Mouse (Mus musculus): ENCODE data around the gene Nr2e3.
"Not testable (repeated sequence)": the region's sequence is repeated elsewhere in the genome, so short reads cannot be mapped to it uniquely, and the experiment has no call there.

Gene Nr2e3

DNA sequence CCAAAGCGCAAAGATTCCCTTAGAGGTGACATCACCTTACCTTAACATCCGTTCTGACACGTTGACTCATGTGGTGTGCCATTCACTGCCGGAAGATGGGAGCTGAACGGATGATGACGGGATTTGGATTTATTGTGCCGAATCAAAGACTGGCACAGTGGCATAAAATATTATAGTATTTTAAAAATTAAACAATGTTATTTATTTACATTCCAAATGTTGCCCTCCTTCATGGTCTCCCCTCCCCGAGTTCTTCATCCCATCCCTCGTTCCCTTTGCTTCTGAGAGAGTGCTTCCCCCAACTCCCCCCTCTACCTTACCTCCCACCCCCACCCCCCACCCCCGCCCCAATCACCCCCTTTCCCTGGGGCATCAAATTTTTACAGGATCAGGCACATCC lies at the start of gene Nr2e3:
Gene Nr2e3, minus strand, starts transcription at position 101 of the 400 bp plus-strand sequence.
- DNase-seq (ENCODE audit: low read depth, low spot score) = no peak

DNA sequence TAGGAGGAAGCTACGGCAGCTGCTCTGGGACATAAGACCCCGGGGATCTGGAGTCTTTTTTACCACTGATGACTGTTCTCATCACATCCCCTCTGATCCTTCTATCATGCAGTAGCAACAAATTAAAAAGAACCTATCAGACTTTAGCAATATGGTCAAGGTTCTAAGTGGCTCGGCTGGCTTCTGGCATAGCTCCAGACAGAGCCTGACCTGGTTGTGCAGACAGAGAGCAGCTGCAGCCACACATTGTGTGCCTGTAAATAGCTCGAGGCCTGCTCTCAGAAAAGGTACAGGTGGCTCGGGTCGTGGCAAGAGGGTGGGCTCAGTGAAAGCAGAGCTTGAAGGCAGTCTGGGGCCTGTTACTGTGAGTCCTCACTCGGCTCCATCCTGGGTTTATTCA lies 48.5 kb upstream of the Nr2e3 start:
- DNase-seq (ENCODE audit: low read depth, low spot score) = no peak

DNA sequence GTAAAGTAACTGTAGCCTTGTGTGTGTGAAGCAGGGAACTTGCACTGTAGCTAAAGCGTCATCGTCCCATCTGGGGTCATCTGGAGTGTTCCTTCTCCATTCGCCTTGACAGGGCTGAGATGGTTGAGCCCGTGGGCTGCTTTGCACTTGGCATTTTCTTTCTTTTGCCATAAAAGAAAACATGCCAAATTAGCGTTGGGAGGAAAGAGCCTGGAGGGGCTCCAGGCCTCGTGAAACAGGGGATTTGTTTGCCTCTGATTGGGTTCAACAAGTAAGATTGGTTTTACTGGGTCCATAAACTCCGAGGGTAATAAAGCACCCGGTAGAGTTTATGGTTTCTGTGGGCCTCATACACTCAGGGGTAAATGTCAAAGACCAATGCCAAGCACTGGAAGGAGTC lies 41.9 kb upstream of the Nr2e3 start:
- peak; percentile 87 for DNase-seq (ENCODE audit: low read depth, low spot score)

DNA sequence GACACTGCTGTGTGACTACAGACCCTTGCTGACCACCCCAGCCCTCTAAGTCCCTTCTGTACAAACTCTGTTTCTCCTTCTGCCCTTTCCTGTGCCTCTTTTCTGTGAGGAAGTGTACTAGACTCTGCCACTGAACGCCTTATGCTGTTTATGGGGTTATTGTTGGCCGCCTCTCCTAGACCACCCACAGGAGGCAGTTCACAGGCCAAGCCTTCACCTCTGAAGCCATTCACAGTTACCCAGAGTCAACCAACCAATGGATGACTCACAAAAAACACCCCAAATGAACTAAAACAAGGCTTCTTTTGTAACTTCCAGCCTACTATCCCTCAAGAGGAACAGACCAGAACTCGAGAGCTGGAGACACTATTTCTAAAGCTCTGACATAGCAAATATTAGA lies 41.0 kb upstream of the Nr2e3 start:
- no peak for DNase-seq (ENCODE audit: low read depth, low spot score)

DNA sequence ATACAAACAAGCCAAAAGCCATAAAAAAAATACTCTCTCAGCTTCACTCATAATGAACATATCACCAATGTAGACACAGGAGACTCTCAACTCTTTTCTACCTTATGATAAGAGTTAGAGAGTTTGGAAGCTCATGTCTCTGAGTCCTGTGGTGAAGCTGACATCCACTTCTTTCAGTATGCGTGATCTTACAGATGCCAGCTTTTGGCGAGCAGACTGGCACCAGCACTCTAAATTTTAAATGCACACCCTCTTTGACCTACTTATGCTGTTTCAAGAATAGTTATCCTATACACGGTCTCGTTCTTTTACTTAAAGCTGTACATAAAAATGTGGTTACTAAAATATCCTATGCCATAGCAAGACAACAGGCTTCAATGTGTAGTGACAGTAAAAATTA lies 37.3 kb upstream of the Nr2e3 start:
- DNase-seq (ENCODE audit: low read depth, low spot score) = no peak

DNA sequence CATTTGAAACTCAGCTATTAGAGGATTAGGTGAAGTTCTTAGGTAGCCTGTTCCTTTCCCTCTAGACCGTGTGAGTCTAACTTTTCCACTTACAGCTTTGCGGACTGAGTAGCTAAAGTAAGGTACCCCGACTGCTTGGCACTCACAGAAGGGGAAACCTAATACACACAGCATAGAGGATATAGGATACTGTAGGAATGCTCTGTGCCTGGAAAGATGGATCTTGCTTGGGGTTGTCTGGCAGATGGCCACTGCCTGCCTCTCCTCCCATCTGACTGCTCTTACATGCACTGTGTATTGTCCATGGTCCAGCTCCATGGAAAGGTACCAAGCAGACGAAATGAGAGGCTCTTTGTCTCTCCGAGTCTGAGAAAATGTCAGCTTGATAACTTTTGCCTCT lies 30.9 kb upstream of the Nr2e3 start:
- no peak for DNase-seq (ENCODE audit: low read depth, low spot score)

DNA sequence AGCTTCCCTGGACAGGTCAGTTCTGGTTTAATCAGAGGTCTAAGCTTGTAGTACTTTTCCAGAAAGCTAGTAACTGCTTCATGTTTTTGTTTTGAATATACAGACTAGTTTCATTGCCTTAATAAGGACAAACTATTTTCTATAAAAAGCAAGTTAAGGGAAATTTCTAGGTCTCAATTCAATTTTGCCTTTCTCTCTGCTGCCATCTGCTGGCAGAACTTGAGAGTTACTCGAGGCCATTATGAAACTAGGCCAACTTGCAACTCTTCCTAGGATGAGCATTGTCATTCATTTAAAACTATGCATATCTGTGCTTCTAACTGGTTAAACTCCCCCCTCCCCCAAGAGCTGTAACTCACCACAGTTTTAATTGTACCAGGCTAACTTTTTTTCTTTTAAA lies 29.4 kb upstream of the Nr2e3 start:
- peak; percentile 66 for DNase-seq (ENCODE audit: low read depth, low spot score)

DNA sequence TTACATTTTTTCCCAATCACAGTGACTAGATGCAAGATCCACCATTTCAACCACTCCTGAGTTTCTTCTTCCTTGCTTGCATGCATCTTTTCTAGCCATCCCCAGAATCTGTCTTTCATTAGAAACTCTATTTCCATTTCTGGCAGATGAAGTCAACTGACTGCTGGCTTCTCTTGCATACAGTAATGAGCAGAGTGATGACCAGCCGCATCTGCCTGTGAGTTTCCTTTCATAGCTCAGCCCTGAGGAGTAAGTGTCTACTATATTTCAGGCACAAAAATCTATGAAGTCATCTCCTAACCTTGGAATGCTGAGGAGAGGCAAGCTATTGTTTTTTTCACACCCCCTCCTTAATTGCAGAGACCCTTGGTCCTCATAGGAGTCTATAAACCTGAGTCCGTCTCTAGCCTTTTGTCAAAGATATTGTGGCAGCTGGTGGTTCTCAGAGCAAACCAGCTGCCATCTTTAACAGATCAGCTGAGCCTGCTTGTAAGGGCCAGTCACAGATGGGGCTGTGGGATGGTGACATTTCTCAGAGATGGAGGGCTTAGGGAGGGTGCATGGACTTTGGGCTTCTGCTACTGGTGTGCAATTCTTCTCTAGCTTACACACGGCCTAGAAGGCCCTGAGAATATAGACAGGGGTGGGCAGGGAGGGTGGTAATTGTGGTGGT lies 25.6 kb upstream of the Nr2e3 start:
- DNase-seq (ENCODE audit: low read depth, low spot score) = no peak

DNA sequence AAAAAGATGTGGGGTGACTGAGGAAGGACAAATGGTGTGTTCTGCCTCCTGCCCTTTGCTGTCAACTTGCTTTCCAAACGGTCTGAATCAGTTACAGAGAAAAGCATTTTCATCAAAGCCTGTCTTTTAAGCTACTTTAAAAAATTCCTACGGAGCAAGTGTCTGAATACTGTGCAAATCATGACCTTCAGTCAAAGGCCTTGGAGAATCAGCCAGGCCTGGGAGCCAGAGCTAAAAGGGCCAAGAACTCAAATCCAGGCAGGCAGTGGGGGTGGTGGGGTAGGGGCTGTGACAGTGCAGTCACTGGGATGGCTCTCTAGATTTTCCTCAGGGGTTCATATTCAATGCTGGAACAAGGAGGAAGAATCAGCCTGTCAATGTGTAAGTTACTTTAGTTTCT lies 20.7 kb upstream of the Nr2e3 start:
- DNase-seq (ENCODE audit: low read depth, low spot score) = no peak

DNA sequence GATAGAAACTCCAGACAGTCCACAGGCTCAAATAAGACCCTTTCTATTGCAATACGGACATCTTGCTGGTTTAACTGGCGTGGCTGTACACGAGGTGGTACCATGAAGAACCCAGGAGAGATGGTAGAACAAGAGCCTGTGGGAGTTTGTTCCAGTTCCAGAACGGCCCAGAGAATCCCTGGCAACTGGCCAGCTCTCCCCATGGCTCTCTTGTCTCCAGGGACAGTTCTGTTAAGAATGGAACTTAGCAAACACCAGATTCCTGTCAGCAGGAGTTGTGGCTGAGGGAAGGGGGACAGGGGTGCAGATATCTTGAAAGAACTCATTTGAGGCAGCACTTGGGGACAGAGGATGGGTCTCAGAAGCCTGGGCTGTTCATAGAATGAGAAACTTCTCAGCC lies 10.8 kb upstream of the Nr2e3 start:
- no peak for DNase-seq (ENCODE audit: low read depth, low spot score)

DNA sequence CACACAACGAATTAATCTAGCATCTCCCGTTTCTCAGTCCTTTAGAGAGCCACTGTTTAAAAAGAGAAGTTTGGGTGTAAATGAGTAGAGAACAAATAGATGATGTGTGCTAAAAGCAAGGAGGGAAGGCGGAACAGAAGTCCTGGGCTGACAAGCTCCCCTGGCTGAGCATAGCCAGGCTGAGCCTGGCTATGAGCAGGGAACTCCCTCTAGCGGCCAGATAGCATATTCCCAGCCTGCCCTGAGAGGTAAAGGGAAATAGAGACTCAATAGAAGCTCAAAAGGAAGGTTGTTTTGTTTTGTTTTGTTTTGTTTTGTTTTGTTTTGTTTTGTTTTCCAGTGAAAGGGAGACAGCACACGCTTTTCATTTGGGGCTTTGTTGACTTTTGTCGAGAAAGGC lies 8.9 kb upstream of the Nr2e3 start:
- DNase-seq (ENCODE audit: low read depth, low spot score) = peak; percentile 76

DNA sequence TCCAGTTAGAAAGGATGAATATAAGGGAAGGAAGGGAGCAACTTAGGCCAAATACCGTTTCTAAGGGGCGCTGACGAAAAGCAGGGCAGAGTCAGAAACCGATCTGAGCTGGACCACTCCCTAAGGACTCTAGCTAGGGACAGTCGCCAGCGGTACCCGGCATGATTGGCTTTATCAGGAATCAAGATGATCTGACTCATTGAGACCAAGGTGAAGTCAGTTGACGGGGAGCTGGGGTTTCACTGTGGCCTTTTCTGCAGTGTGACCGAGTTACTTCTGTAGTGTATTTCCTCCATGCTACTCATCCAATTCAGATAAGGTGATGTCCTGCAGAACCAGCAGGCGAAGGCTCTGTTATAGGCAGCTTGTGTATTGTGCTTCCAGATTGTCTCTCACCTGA lies 4.6 kb upstream of the Nr2e3 start:
- no peak for DNase-seq (ENCODE audit: low read depth, low spot score)

DNA sequence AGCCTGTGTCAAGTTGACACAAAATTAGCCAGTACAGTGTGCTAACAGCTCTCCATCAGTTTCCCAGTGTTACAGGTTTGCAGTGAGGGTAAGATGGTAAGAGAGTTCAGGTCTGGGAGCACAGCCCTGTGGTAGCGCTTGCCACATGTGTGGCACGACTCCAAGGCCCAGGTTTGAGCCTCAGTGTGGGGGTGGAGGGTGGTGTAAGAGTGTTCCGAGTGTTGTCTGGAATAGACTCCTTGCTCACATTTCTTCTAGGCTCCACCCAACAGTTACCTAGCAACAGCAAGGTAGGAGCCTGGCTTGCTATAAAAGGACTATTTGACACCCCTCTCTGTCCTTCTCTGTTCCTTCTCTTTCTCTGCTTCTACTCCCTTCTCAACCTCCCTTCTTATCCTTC lies 3.9 kb upstream of the Nr2e3 start:
- no peak for DNase-seq (ENCODE audit: low read depth, low spot score)

DNA sequence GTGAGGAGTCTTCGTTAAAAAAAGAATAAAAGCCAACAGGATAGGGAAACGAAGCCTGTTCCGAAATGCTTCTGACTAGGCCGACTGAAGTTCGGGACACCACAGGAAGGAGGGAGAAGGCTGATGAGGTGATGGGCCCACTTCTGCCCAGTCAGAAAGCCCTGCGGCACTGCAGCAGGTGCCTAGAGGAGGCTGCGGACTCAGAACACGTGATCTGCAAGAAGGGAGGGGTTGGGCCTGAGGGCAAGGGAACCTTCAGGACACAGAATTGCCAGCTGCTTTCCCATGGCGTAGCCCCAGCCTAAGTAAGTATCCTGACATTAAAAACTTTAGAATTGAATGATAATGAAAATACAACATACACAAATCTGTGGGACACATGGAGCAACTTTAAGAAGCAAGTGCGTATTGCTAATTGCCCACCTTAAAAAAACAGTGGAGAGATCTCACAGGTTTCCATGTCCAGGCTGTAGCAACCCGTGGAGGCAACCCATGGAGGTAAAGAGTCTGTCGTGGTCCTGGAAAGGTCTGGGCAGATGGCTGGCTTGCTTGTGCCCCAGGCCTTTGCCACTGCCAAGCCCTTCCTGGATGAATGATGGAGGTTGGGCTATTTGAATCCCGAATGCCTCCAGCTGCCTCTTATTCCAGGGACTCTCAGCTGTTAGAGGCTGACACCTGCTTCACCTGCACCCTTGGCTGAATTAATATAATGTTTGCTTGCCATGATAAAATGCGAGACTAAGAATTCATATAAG lies 919 bp upstream of the Nr2e3 start:
- DNase-seq (ENCODE audit: low read depth, low spot score) = no peak

DNA sequence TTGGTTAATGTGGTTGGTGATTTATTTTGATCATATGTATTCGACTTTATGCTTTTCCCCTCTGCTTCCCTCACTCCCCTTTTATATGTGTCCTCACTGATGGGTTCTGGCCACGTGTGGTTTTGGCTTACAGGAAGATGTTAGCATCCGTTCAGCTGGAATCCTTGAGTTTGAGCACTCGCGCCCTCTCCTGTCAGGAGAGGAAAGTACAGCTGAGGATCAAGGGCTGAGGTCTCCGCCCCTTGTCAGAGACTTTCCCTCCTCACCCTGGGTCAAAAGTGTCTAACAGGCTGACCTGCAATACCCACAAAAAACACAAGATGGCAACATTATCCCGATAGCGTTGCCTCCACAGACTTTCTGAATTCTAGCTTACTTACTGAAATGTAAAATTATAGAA lies 1.2 kb downstream of the Nr2e3 start:
- peak; percentile 97 for DNase-seq (ENCODE audit: low read depth, low spot score)

DNA sequence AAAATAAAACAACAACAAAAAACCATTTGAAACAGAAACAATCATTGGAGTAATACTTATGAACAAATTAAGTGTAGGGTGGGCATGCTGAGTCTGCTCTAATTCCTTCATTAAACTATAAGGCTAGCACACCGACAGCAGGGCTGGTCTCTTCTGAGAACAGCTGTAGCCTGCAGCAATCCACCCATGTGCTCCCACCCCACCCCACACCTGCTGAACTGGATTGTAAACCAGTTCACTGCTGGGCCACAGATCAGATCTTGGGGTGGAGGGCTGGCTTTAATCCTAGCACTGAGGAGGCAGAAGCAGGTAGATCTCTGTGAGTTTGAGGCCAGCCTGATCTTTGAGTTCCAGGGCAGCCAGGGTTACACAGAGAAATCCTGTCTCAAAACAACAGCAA lies 2.3 kb downstream of the Nr2e3 start:
- DNase-seq (ENCODE audit: low read depth, low spot score) = not testable (repeated sequence)

DNA sequence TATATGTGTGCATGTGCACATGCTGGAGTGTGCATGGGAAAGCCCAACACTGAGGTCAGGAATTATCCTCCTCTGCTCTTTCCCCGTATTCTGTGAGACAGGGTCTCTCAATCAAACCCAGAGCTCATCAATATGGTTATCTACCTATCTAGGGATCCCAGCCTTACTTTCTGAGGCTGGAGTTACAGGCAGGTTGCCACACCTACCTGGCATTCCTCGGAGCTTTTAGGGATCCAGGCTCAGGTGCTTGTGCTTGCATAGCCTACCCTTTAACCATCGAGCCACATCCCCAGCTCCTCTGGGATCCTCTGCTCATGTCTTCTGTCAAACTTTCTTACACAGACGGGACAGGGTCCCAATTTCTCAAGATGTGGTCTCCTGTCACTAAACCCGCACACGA lies 4.0 kb downstream of the Nr2e3 start:
- DNase-seq (ENCODE audit: low read depth, low spot score) = no peak

DNA sequence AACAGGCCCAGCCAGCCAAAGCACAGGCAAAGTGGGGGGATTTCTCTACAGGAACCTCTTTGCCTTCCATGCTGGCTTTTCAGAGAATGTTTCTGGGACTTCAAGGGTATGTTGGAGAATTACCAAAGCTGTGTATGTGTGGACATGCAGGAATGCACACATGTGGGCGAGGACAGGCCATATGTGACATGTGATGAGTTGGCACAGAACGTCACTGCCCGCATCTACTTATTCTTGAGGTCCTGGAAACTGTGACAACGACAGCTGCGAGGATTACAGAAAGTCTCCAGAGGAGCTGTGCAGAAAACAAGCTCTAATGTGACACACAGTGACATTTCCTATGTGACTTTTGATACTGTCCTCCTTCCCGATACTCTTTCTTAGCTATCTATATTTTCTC lies 4.8 kb downstream of the Nr2e3 start:
- no peak for DNase-seq (ENCODE audit: low read depth, low spot score)

DNA sequence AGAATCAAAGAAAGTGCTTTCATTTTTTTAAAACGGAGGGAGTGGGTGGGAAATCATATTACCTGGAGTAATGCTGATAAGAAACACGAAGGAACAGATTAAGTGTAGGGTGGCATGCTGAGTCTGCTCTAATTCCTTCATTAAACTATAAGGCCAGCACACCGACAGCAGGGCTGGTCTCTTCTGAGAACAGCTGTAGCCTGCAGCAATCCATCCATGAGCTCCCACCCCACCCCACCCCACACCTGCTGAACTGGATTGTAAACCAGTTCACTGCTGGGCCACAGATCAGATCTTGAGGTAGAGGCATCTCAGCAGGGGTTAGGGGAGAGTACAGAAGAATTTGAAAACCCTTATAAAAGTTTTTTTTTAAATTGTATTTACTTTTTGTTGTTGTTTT lies 5.3 kb downstream of the Nr2e3 start:
- no peak for DNase-seq (ENCODE audit: low read depth, low spot score)

DNA sequence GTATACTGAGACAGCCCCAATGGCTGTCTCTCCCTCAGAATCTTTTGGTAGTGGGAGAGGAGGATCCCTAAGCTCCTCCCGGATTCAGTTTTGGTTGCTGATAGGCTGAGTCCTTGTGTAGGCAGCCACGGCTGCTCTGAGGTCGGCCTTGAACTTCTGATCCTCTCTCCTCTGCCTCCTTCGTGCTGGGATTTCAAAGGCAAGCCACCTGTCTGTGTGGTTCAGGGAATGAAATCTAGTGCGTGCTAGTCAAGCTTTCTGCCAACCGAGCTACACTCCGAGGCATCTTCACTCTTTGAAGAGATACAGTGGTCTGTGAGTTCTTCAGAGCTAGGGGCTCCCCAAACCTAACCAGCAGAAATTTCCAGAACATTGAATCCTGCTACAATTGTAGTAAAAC lies 6.9 kb downstream of the Nr2e3 start:
- no peak for DNase-seq (ENCODE audit: low read depth, low spot score)

DNA sequence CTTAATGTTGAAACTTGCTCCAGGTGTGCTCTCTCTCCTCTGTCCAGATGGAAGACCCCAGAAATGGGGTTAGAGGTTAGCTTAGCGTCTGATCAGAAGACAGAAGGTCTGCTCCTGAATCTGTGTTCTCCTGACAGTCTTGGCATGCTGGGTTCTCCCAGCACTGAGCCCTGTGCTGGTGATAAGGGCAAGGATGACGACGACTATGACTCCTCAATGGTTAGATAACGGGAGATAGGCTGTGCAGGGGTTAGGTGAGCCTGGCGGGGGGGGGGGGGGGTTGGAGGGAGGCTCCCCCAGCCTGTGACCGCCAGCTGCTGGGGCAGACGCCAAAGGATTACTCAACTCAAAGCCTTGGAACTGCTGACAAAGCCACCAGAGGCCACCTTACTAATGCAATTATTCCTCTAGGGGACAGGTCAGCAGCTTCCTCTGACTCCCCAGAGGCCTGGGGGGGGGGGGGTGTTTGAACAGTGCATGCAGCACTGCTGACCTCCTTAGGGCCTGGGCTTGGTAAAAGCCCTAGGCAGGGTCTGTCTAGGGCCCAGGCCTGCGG lies 7.9 kb downstream of the Nr2e3 start:
- DNase-seq (ENCODE audit: low read depth, low spot score) = no peak

DNA sequence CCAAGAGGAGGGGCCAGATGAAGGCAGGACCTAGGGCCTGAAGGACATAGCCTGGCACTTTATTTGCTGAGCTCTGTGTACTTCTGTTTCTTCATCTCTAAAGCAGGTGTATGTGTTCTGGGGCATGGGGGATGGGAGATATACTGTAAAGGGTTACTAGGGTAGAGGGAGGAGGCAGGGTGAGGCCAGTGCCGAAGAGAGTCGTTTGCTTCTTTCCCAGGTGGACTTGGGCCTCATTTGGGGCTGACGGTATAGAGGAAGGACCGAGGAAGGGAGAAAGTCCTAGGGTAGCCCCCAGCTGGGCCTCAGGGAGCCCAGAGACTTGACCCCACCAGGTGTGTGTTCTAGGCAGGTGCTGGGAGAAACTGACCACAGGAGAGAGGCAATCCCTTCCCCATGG lies 8.5 kb downstream of the Nr2e3 start:
- DNase-seq (ENCODE audit: low read depth, low spot score) = no peak

DNA sequence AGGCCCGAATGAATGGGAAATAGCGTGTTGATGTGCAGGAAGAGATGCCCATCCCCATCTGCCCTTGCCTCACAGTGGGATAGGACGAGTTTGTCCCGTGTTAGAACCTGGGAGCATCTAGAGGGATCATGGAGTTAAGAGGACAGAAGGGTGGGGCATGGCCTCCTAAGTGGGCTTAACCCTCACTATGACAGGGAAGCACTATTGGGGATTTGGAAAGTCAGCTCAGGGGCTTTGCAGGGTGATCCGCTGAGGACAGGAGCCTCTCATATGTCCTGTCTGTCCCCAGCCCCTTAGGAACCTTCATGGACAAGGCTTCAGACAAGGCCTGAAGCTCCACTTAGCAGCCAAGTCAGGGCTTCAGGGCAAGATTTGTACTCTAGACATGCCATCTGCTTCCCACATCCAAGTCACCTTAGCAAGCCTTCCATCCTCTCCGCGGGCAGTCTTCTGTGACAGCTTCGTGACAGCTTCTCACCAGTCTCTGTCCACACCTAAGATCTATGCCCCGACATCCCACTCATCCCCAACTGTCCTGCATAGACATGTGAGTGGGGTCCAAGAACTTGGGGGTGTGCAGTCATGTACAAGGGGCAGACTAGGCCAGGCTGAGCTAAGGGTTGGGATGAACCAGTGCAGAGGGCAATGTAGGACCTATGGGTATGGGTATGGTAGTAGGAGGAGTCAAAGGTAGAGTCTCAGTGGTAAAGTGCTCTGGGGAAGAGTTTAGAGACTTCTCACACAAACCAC lies 9.3 kb downstream of the Nr2e3 start:
- DNase-seq (ENCODE audit: low read depth, low spot score) = no peak

Measured in forelimb bud, embryonic 11.5 days (tissue).